ENCODE assay signal across 8 mouse cellular contexts in the genomic region with DNA sequence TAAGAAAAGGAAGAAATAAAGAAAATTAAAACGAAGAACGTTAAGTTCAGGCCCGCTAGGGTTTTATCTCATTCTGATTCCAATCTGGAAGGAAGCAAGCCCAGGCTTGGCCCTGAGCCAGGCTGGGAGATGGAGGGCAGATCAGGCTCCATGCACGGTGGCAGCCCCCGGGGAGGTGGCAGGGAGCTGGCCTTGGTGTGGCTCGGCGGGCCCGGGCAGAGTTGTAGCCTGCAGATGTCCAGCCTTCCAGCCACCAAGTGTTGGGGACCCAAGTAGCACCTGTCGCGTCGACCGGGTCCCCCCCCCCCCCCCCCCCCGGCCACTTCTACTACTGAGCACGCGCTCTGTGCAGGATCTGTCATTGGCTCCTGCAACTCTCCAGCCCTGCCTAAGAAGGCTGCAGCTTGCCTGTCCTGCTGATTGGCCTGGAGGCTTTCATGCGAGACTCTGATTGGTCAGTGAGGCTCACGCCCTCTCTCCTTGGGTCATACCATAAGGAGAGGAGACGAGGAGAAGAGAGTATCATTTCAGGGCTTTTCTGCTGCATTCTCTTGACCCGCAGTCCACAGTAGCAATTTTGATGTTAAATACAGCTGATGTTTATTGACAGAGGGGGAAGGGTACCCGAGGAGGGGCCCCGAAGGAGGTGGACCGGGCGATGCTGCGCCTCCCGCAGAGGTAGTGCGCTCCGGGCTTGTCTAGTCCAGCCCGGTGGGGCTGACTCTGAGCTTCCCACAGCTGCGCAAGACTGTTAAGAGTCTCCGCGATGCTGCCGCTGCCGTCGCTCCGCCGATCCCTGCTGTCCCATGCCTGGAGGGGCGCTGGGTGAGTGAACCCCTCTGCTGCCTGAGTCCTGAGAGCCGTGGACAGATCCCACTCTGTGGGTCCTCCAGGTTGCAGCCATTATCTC. TPM values are rescaled to one million over a fixed set of nuclear protein-coding genes. Genes with fewer than 3 reads are reported as not detected.
DNase-seq lines count a peak whose midpoint lies in the region; ATAC-seq and TF ChIP-seq lines count a peak whose summit lies in the region.

A gene (plus strand): TSS at position 494 of the 910 bp plus-strand sequence.

- TF ChIP-seq CTCF in bone marrow macrophage, adult 2 months (IDR thresholded peaks at IDR 0.05; ENCODE audit: low read depth, low read length): no peak
- no peak for TF ChIP-seq CTCF in embryonic fibroblast, embryonic 13.5 days (IDR thresholded peaks at IDR 0.05; ENCODE audit: borderline replicate concordance, insufficient read depth, low read length)

- ATAC-seq in kidney, embryonic 14.5 days (ENCODE audit: low FRiP score, low TSS enrichment): peak; percentile 98
- peak; percentile 99 for ATAC-seq in limb, embryonic 15.5 days (ENCODE audit: insufficient number of reproducible peaks, low FRiP score, low TSS enrichment, low read depth)

- H3K9me3 ChIP-seq in kidney, embryonic 14.5 days (ENCODE audit: control insufficient read depth, low read length): no peaks in the 10 kb centered on the region
- no peaks in the 10 kb centered on the region for H3K9me3 ChIP-seq in limb, embryonic 15.5 days

- H3K27me3 ChIP-seq in kidney, embryonic 14.5 days (ENCODE audit: control insufficient read depth, insufficient read depth, low read length): no peaks in the 10 kb centered on the region
- H3K27me3 ChIP-seq in limb, embryonic 15.5 days: no peaks in the 10 kb centered on the region

- H3K27ac ChIP-seq in bone marrow macrophage, adult 2 months (ENCODE audit: insufficient read depth, low read depth, low read length): peak within 1 kb of the TSS; percentile 82
- peak within 1 kb of the TSS; percentile 78 for H3K27ac ChIP-seq in embryonic fibroblast, embryonic 13.5 days (ENCODE audit: insufficient read depth, low read length)
- peak within 1 kb of the TSS; percentile 76; the same call in 1 of the 2 replicates for H3K27ac ChIP-seq in kidney, embryonic 14.5 days (ENCODE audit: low read depth, low read length)
- H3K27ac ChIP-seq in limb, embryonic 15.5 days: peak within 1 kb of the TSS; percentile 91

- peak within 1 kb of the TSS; percentile 67 for H3K9ac ChIP-seq in kidney, embryonic 14.5 days (ENCODE audit: low read depth, low read length)
- peak within 1 kb of the TSS; percentile 74 for H3K9ac ChIP-seq in limb, embryonic 15.5 days

- under 1% methylated on average over 33 of the region's 38 CpGs for WGBS in kidney, embryonic 14.5 days
- WGBS in limb, embryonic 15.5 days: under 1% methylated on average over 35 of the region's 38 CpGs

- peak within 1 kb of the TSS; percentile 92 for H3K4me3 ChIP-seq in bone marrow macrophage, adult 2 months (ENCODE audit: insufficient read depth, low read length)
- H3K4me3 ChIP-seq in embryonic fibroblast, embryonic 13.5 days (ENCODE audit: insufficient read depth, low read length): peak within 1 kb of the TSS; percentile 62
- peak within 1 kb of the TSS; percentile 65 for H3K4me3 ChIP-seq in kidney, embryonic 14.5 days (ENCODE audit: low read length)
- H3K4me3 ChIP-seq in limb, embryonic 15.5 days: peak within 1 kb of the TSS; percentile 78

- peak within 1 kb of the TSS; percentile 70 for H3K4me2 ChIP-seq in kidney, embryonic 14.5 days (replicated peaks; ENCODE audit: low read depth, low read length)
- H3K4me2 ChIP-seq in limb, embryonic 15.5 days: peak within 1 kb of the TSS; percentile 92

- H3K4me1 ChIP-seq in bone marrow macrophage, adult 2 months (ENCODE audit: control insufficient read depth, insufficient read depth, low read length): peaks cover 6% of the 10 kb centered on the region; the same call in 1 of the 2 replicates
- peaks cover 2% of the 10 kb centered on the region; the same call in 1 of the 2 replicates for H3K4me1 ChIP-seq in embryonic fibroblast, embryonic 13.5 days (ENCODE audit: control insufficient read depth, insufficient read depth, low read length)
- peaks cover 22% of the 10 kb centered on the region for H3K4me1 ChIP-seq in kidney, embryonic 14.5 days (ENCODE audit: control insufficient read depth, insufficient read depth, low read length)
- H3K4me1 ChIP-seq in limb, embryonic 15.5 days: peaks cover 24% of the 10 kb centered on the region

- peak; percentile 97 for DNase-seq in A20 (ENCODE audit: low read depth, low spot score)
- DNase-seq in heart, adult 9 months (ENCODE audit: low spot score in 2 of 2): peak; percentile 94 to 95
- peak; percentile 74 to 79 for DNase-seq in monocyte, adult 2 months (ENCODE audit: low read depth in 1 of 2, low spot score in 2 of 2)
- DNase-seq in spleen, postnatal 36 days (ENCODE audit: low spot score in 2 of 2): peak; percentile 91 to 93

- peak; percentile 41; the same call in 1 of the 2 replicates for TF ChIP-seq POLR2A in bone marrow macrophage, adult 2 months (IDR thresholded peaks at IDR 0.05; ENCODE audit: borderline replicate concordance, low read depth, low read length)
- TF ChIP-seq POLR2A in embryonic fibroblast, embryonic 13.5 days (IDR thresholded peaks at IDR 0.05; ENCODE audit: low read depth, low read length): peak; percentile 99

- H3K36me3 ChIP-seq in kidney, embryonic 14.5 days (ENCODE audit: control insufficient read depth, insufficient read depth, low read length): peaks cover 5% of the 10 kb centered on the region; the same call in 1 of the 2 replicates
- peaks cover 3% of the 10 kb centered on the region; the same call in 1 of the 2 replicates for H3K36me3 ChIP-seq in limb, embryonic 15.5 days

RNA-seq across cellular contexts. Expression of the gene that starts here (rescaled TPM):
- polyA plus RNA-seq in bone marrow macrophage, adult 2 months (2012; ENCODE audit: insufficient read depth, insufficient read length, missing spikeins): 13.3 and 13.8 TPM in 2 replicates
- 27.0 and 40.9 TPM in 2 replicates for polyA plus RNA-seq in embryonic fibroblast, embryonic 13.5 days (2011; ENCODE audit: insufficient read length, low read depth, missing spikeins)
- 31.3 and 37.3 TPM in 2 replicates for polyA plus RNA-seq in kidney, embryonic 14.5 days (2014; fragmentation: Nextera tagmentation; extraction: Ambion mirVana)
- 36.8 and 39.7 TPM in 2 replicates for polyA plus RNA-seq in limb, embryonic 15.5 days (2015; fragmentation: Nextera tagmentation; extraction: Ambion mirVana)

Comparison
In these comparisons a context has a peak if more than half of its experiments do, and no peak if none do; other contexts are left out.
1. Peak in every context shown above with its lines: DNase-seq, ATAC-seq, H3K4me3 ChIP-seq and H3K27ac ChIP-seq.